Mouse (Mus musculus) ES-E14 (cell line): ENCODE data around the gene Ap3b2.

Experiments used
- CHD2 ChIP-seq: IDR thresholded peaks from 2 replicates; pipeline ENCODE4 v1.6.1; 2014; ENCODE audit warnings: mild to moderate bottlenecking, low read depth, low read length, inconsistent platforms
- MAFK ChIP-seq: IDR thresholded peaks from 2 replicates; pipeline ENCODE4 v1.6.1; 2014; ENCODE audit warnings: mild to moderate bottlenecking, low read depth, low read length, inconsistent platforms; ENCODE audit not compliant: insufficient read depth

DNA sequence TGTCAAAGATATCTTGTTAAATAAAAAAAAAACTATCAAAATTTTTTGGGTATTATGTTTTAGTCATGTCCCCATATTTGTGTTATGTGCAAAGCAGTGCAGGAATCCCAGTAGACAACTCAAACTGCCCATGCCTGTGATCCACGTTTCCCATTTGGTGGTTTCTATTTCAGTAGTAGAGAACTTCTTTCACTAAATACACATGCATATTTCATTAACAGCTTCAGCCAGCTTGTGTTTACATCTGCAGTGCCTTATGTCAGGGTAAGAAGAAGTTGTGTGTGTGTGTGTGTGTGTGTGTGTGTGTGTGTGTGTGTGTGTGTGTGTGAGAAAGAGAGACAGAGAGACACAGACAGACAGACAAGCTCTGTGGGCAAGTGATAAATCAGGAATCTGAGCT lies 37.7 kb upstream of the Ap3b2 start:
- TF ChIP-seq CHD2 (no peak), MAFK (no peak)
